Mouse (Mus musculus) thymus, adult 2 months (tissue): ENCODE results near the gene Grid2ip.

ENCODE experiments used
- CTCF ChIP-seq: fragments of 200-500 bp; IDR thresholded peaks from 2 replicates; pipeline ENCODE4 v1.5.1; 2012; ENCODE audit warnings: mild to moderate bottlenecking, control low read depth, low read length, moderate library complexity, borderline replicate concordance; ENCODE audit not compliant: control insufficient read depth, poor library complexity, insufficient read depth; ENCODE audit errors: extremely low read depth
- POLR2A ChIP-seq: fragments of 200-500 bp; IDR thresholded peaks from 2 replicates; pipeline ENCODE4 v1.6.1; 2012; ENCODE audit warnings: mild to moderate bottlenecking, low read length, control low read depth, moderate library complexity; ENCODE audit not compliant: control insufficient read depth, poor library complexity, insufficient read depth; ENCODE audit errors: extremely low read depth

DNA sequence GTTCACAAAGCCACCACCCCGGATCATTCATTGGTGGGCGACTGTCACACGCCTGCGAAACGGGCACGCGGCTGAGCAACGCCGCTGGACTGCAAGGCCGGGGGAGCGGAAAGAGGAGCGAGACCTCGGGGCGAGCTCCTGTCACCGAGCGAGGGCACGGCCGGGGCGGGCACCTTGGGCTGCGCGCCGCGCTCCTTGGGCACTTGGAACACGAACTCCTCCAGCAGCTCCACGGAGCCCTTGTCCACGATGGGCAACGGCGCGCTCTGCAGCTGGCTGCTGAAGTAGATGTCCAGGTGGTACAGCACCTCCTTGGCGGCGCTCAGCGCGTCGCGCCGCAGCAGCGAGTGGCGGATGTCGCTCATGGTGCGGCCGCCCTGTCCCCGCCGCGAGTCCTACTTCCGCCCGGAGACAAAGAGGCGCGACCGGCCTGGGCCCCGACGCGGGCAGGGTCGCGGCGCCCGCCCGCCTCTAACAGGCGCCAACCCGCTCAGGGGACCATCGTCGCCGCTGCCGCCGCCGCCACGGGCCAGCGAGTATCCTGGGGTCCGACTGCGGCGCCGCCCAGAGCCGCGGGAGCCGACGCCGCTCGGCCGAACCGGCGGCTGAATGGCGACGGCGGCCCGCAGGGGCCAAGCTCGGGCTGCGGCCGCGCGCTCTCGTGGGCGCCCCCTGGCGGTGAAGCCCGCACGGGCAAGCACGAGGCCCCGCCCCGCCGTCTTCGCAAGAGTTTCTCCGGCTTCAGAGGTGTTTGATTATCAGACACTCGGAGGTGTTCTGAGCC lies 42.2 kb upstream of the Grid2ip start, which contains the start of gene E130309D02Rik:
- TF ChIP-seq POLR2A (peak; percentile 87), CTCF (peak; percentile 97)
